Mouse (Mus musculus) olfactory bulb, adult 2 months (tissue): ENCODE data around the gene Cant1.

Experiments
- CTCF ChIP-seq: fragments of 200-500 bp; IDR thresholded peaks from 2 replicates; pipeline ENCODE4 v1.5.1; 2012; ENCODE audit warnings: low read depth, mild to moderate bottlenecking, low read length, moderate library complexity; ENCODE audit not compliant: insufficient read depth
- POLR2A ChIP-seq: fragments of 200-500 bp; IDR thresholded peaks from 2 replicates; pipeline ENCODE4 v1.6.1; 2012; ENCODE audit warnings: mild to moderate bottlenecking, low read depth, low read length, moderate library complexity; ENCODE audit not compliant: insufficient read depth

- no peak for TF ChIP-seq POLR2A
- no peak for TF ChIP-seq CTCF
These were observed 52.8 kb downstream of the Cant1 start for GRCm38 (mm10) chr11:118366108-118366507.
